In the genomic region with DNA sequence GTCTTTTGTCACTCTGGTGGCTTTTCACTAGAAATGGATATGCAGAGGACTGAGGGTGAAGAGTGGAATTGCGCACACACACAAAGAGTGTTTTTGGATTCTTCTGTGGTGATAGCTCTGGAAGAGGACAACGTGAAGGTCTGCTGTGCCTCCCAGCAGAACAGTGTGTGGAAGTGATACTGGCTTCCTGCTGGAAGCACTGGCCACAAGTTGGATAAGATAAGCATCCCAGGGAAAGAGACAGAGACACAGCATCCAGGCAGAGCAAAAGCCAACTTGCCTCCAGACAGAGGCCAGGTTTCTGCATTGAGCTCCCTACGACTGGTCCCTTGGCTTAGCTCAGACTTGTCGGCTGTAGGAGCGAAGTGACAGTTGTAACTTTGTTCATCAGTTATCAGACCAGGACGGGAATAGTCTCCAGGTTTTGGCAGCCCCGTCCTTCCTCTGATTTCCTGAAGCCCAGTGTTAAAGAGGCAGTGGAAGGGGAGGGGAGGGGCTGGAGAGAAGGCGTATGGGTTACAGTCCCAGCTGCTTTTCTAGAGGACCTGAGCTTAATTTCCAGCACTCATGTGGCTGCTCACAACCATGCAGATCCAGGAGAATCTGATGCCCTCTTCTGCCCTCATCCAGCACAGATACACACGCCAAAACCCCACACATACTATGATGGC, we compare ENCODE assay signal across 21 mouse cellular contexts.
DNase-seq lines count a peak whose midpoint lies in the region; ATAC-seq and TF ChIP-seq lines count a peak whose summit lies in the region.
"Had no signal": no experiment of that assay in that cellular context is flagged by ENCODE, and none has a peak within 500 bp of the region (broad histone marks: within the 10 kb centered on the region; RNA-seq: fewer than 3 reads in every experiment).

No protein-coding gene starts in this region.

- H3K9me3 ChIP-seq in liver, postnatal 0 days (ENCODE audit: low read length) = no peaks in the 10 kb centered on the region
- no peaks in the 10 kb centered on the region for H3K9me3 ChIP-seq in heart, embryonic 11.5 days (replicated peaks; ENCODE audit: control insufficient read depth, low read length)
- no peaks in the 10 kb centered on the region for H3K9me3 ChIP-seq in heart, postnatal 0 days (replicated peaks; ENCODE audit: control insufficient read depth, low read length)
- H3K9me3 ChIP-seq in hindbrain, embryonic 11.5 days (ENCODE audit: control insufficient read depth, low read length) = no peaks in the 10 kb centered on the region
- H3K9me3 ChIP-seq: embryonic facial prominence, embryonic 12.5 days; hindbrain, embryonic 15.5 days; limb, embryonic 15.5 days; midbrain, embryonic 10.5 days had no signal

- peak; percentile 89 for DNase-seq in heart, adult 11 months
- no peak for DNase-seq in heart, adult 8-10 months (ENCODE audit: low spot score)
- no peak for DNase-seq in liver, postnatal 0 days
- DNase-seq in liver = no peak
- DNase-seq in heart, postnatal 0 days (ENCODE audit: low spot score) = peak; percentile 55
- no peak for DNase-seq in hindbrain, embryonic 11.5 days (ENCODE audit: low spot score)
- no peak for DNase-seq in natural killer cell, adult 2 months (ENCODE audit: low spot score in 2 of 2)
- DNase-seq: adrenal gland, postnatal 14 days; cerebellum, adult 2 months; cerebellum, postnatal 25 days; forebrain, postnatal 0 days; gastrocnemius, postnatal 14 days; kidney, adult 2 months had no signal

- H3K4me2 ChIP-seq in liver, postnatal 0 days (ENCODE audit: low read depth, low read length) = no peak overlapping the region
- no peak overlapping the region for H3K4me2 ChIP-seq in heart, embryonic 11.5 days
- H3K4me2 ChIP-seq in heart, postnatal 0 days (ENCODE audit: low read depth, low read length) = no peak overlapping the region
- H3K4me2 ChIP-seq in hindbrain, embryonic 11.5 days (replicated peaks; ENCODE audit: low read depth, low read length) = no peak overlapping the region
- H3K4me2 ChIP-seq: embryonic facial prominence, embryonic 12.5 days; hindbrain, embryonic 15.5 days; limb, embryonic 15.5 days had no signal

- no peak for TF ChIP-seq EP300 in liver, postnatal 0 days (IDR thresholded peaks at IDR 0.05; ENCODE audit: low read depth)
- no peak for TF ChIP-seq EP300 in heart, postnatal 0 days (IDR thresholded peaks at IDR 0.05; ENCODE audit: low read depth)

- no peak overlapping the region for H3K27ac ChIP-seq in liver, postnatal 0 days (ENCODE audit: low read depth)
- peak overlapping the region; percentile 74 for H3K27ac ChIP-seq in heart, embryonic 11.5 days (ENCODE audit: low read depth, low read length)
- peak overlapping the region; percentile 49 for H3K27ac ChIP-seq in heart, postnatal 0 days (ENCODE audit: low read depth)
- no peak overlapping the region for H3K27ac ChIP-seq in hindbrain, embryonic 11.5 days (ENCODE audit: low read depth, low read length)
- H3K27ac ChIP-seq: embryonic facial prominence, embryonic 12.5 days; hindbrain, embryonic 15.5 days; kidney, postnatal 0 days; left cerebral cortex, adult 2 months; limb, embryonic 15.5 days; midbrain, embryonic 10.5 days; stomach, postnatal 0 days had no signal

- no peak for TF ChIP-seq CTCF in liver, postnatal 0 days (IDR thresholded peaks at IDR 0.05; ENCODE audit: low read depth)
- TF ChIP-seq CTCF in heart, postnatal 0 days (IDR thresholded peaks at IDR 0.05; ENCODE audit: low read depth) = no peak

- H3K4me3 ChIP-seq in liver, postnatal 0 days (ENCODE audit: low read depth, low read length) = no peak overlapping the region
- H3K4me3 ChIP-seq in heart, embryonic 11.5 days (ENCODE audit: low read depth, low read length) = no peak overlapping the region
- no peak overlapping the region for H3K4me3 ChIP-seq in heart, postnatal 0 days (ENCODE audit: low read depth, low read length)
- no peak overlapping the region for H3K4me3 ChIP-seq in hindbrain, embryonic 11.5 days (ENCODE audit: low read depth, low read length)
- H3K4me3 ChIP-seq: embryonic facial prominence, embryonic 12.5 days; hindbrain, embryonic 15.5 days; left cerebral cortex, adult 2 months; limb, embryonic 15.5 days; midbrain, embryonic 10.5 days had no signal

- 0 out of 2 replicates have a peak, but pooled peaks have one; percentile 17 for ATAC-seq in liver, postnatal 0 days
- no peak for ATAC-seq in heart, embryonic 11.5 days (replicated peaks; ENCODE audit: insufficient number of reproducible peaks, low FRiP score, low TSS enrichment)
- ATAC-seq in heart, postnatal 0 days (ENCODE audit: insufficient read depth, low read depth) = peak; percentile 70
- ATAC-seq in hindbrain, embryonic 11.5 days (ENCODE audit: low FRiP score) = no peak
- ATAC-seq: forebrain, postnatal 0 days had no signal

- H3K36me3 ChIP-seq in liver, postnatal 0 days (replicated peaks; ENCODE audit: insufficient read depth, low read length) = no peaks in the 10 kb centered on the region
- no peaks in the 10 kb centered on the region for H3K36me3 ChIP-seq in heart, embryonic 11.5 days (ENCODE audit: control insufficient read depth, insufficient read depth, low read length)
- H3K36me3 ChIP-seq in heart, postnatal 0 days (replicated peaks; ENCODE audit: control insufficient read depth, insufficient read depth, low read length) = no peaks in the 10 kb centered on the region
- H3K36me3 ChIP-seq in hindbrain, embryonic 11.5 days (ENCODE audit: control insufficient read depth, insufficient read depth, low read length) = no peaks in the 10 kb centered on the region
- H3K36me3 ChIP-seq: embryonic facial prominence, embryonic 12.5 days; hindbrain, embryonic 15.5 days; limb, embryonic 15.5 days; midbrain, embryonic 10.5 days had no signal

- no peak overlapping the region for H3K9ac ChIP-seq in liver, postnatal 0 days (replicated peaks)
- no peak overlapping the region for H3K9ac ChIP-seq in heart, embryonic 11.5 days (ENCODE audit: low read depth, low read length)
- no peak overlapping the region for H3K9ac ChIP-seq in heart, postnatal 0 days (replicated peaks; ENCODE audit: low read depth, low read length)
- no peak overlapping the region for H3K9ac ChIP-seq in hindbrain, embryonic 11.5 days (ENCODE audit: low read depth, low read length)
- H3K9ac ChIP-seq: embryonic facial prominence, embryonic 12.5 days; forebrain, postnatal 0 days; hindbrain, embryonic 15.5 days; limb, embryonic 15.5 days had no signal

- WGBS in liver, postnatal 0 days (ENCODE audit: insufficient replicate concordance) = 55% methylated on average over 9 of the region's 9 CpGs
- 25% methylated on average over 9 of the region's 9 CpGs for WGBS in heart, embryonic 11.5 days (ENCODE audit: insufficient replicate concordance)
- WGBS in heart, postnatal 0 days = 18% methylated on average over 8 of the region's 9 CpGs
- WGBS in hindbrain, embryonic 11.5 days = 78% methylated on average over 9 of the region's 9 CpGs

- H3K4me1 ChIP-seq in liver, postnatal 0 days (ENCODE audit: insufficient read depth) = no peaks in the 10 kb centered on the region
- H3K4me1 ChIP-seq in heart, embryonic 11.5 days (ENCODE audit: control insufficient read depth, insufficient read depth, low read length) = peaks cover 10% of the 10 kb centered on the region
- peaks cover 17% of the 10 kb centered on the region; the same call in 1 of the 2 replicates for H3K4me1 ChIP-seq in heart, postnatal 0 days (ENCODE audit: control insufficient read depth, insufficient read depth)
- no peaks in the 10 kb centered on the region for H3K4me1 ChIP-seq in hindbrain, embryonic 11.5 days (replicated peaks; ENCODE audit: control insufficient read depth, insufficient read depth, low read length)
- H3K4me1 ChIP-seq: hindbrain, embryonic 15.5 days; limb, embryonic 15.5 days had no signal

- H3K27me3 ChIP-seq in liver, postnatal 0 days (ENCODE audit: insufficient read depth, low read length) = no peaks in the 10 kb centered on the region
- H3K27me3 ChIP-seq in heart, embryonic 11.5 days (ENCODE audit: control insufficient read depth, insufficient read depth, low read length) = no peaks in the 10 kb centered on the region
- H3K27me3 ChIP-seq in heart, postnatal 0 days (ENCODE audit: control insufficient read depth, insufficient read depth, low read length) = no peaks in the 10 kb centered on the region
- no peaks in the 10 kb centered on the region for H3K27me3 ChIP-seq in hindbrain, embryonic 11.5 days (ENCODE audit: control insufficient read depth, insufficient read depth, low read length)
- H3K27me3 ChIP-seq: embryonic facial prominence, embryonic 12.5 days; hindbrain, embryonic 15.5 days; limb, embryonic 15.5 days had no signal

Comparison
In these comparisons a context has a peak if more than half of its experiments do, and no peak if none do; other contexts are left out.
1. DNase-seq: peak in heart, adult 11 months (single experiment) and heart, postnatal 0 days (single experiment); none in heart, adult 8-10 months (single experiment), liver, postnatal 0 days (single experiment), liver (single experiment), hindbrain, embryonic 11.5 days (single experiment) and natural killer cell, adult 2 months (0 of 2).
2. ATAC-seq: peak in liver, postnatal 0 days (single experiment) and heart, postnatal 0 days (single experiment); none in heart, embryonic 11.5 days (single experiment) and hindbrain, embryonic 11.5 days (single experiment).
3. H3K27ac ChIP-seq: peak in heart, embryonic 11.5 days (single experiment) and heart, postnatal 0 days (single experiment); none in liver, postnatal 0 days (single experiment) and hindbrain, embryonic 11.5 days (single experiment).